Mouse (Mus musculus) neural tube, embryonic 11.5 days (tissue): ENCODE measurements around the gene Rin3. TPM values are rescaled to one million over a fixed set of nuclear protein-coding genes. Genes with fewer than 3 reads are reported as not detected.

Experiments
- ATAC-seq: fragments of 200-750 bp; cut with Nextera tagmentation; 2 replicates; pipeline ENCODE4 v1.8.0; 2017; ENCODE audit warnings: moderate number of reproducible peaks, mild to moderate bottlenecking, moderate TSS enrichment, moderate library complexity; ENCODE audit not compliant: insufficient read depth, low FRiP score, low TSS enrichment
- DNase-seq: peaks from one replicate; pipeline ENCODE4 v3.0.0-alpha.2; 2015; ENCODE audit warnings: low spot score
- H3K27ac ChIP-seq: fragments of 300-500 bp; sonication (generic); 2 replicates; pipeline ENCODE4 v1.5.1; 2014; ENCODE audit warnings: low read depth, mild to moderate bottlenecking, low read length
- H3K27me3 ChIP-seq: fragments of 300-500 bp; sonication (generic); 2 replicates; pipeline ENCODE4 v1.6.1; 2014; ENCODE audit warnings: mild to moderate bottlenecking, low read length, mixed read lengths; ENCODE audit not compliant: control insufficient read depth, insufficient read depth
- H3K36me3 ChIP-seq: fragments of 300-500 bp; sonication (generic); 2 replicates; pipeline ENCODE4 v1.6.1; 2014; ENCODE audit warnings: mild to moderate bottlenecking, low read length, moderate library complexity, mixed read lengths; ENCODE audit not compliant: control insufficient read depth, insufficient read depth
- H3K4me1 ChIP-seq: fragments of 300-500 bp; sonication (generic); 2 replicates; pipeline ENCODE4 v1.6.1; 2014; ENCODE audit warnings: low read length, mixed read lengths; ENCODE audit not compliant: control insufficient read depth, insufficient read depth
- H3K4me2 ChIP-seq: fragments of 300-500 bp; sonication (generic); 2 replicates; pipeline ENCODE4 v1.6.1; 2014; ENCODE audit warnings: low read depth, mild to moderate bottlenecking, moderate library complexity
- H3K4me3 ChIP-seq: fragments of 300-500 bp; sonication (generic); 2 replicates; pipeline ENCODE4 v1.5.1; 2014; ENCODE audit warnings: low read depth, low read length
- H3K9ac ChIP-seq: fragments of 300-500 bp; sonication (generic); 2 replicates; pipeline ENCODE4 v1.6.1; 2014; ENCODE audit warnings: mild to moderate bottlenecking, low read length
- H3K9me3 ChIP-seq: fragments of 300-500 bp; sonication (generic); 2 replicates; pipeline ENCODE4 v1.6.1; 2016; ENCODE audit warnings: low read length; ENCODE audit not compliant: control insufficient read depth
- WGBS: fragments of 180-500 bp; shearing (Covaris S2); extraction: QIAGEN DNeasy Blood & Tissue Kit; methylation state at CpG from one replicate; pipeline ENCODE4 v1.1.7; 2014; 5-methylcytosine and 5-hydroxymethylcytosine counted together
- polyA plus RNA-seq: library from polyadenylated mRNA; unstranded; fragments of >200 nt; fragmentation: Nextera tagmentation; extraction: Ambion mirVana; gene quantifications from 2 replicates; pipeline ENCODE4 v1.2.1, GENCODE M21; 2014

Rin3 gene
- polyA plus RNA-seq, 1 experiment from 2014 or later = 5.0 TPM

DNA sequence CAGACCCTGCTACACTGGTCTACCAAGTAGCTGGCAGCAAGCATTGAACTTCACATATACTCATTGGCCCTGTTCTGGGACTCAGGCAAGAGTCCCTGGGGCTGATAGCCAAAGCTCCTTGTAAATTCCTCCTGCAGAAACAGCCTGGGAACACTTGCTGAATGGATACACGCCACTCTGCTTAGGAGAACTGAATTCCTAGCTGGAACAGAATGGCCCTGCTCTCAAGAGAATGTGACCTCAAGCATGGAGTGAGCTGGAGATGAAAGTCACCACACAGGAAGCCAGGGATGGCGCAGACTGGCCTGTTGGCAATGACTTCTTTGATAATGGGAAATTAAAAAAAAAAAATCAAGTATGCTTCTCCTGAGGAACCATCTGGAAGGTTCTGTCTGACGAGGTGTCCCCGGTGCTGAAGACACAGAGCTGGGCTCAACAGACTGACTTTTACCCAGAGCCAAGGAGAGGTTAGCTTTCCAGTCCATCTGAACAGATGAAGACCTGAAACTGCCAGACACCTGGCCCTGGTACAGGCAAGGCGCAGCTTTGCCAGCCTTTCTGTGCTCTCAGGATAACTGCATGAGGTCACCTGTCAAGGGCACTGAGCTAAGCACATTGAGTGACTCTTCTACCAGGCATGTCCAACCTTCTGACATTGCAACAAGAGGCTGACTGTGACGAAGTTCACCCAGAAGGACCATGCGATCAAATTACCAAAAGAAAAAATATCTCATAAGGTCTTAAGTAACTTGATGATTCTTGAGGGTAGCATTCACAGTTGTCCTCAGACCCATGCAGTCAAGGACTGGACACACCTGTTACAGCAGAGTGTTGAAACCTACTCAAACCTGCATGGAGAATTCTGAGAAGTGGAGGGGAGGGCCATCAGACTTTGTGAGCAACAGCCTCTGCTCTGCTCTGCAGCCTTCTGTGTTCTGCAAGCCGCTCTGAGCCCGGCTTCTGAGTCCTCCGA, 78.6 kb downstream of the Rin3 start:
- H3K27ac ChIP-seq = no peak overlapping the region
- ATAC-seq (no peak), DNase-seq (no peak)
- H3K4me3 ChIP-seq = no peak overlapping the region
- H3K9me3 ChIP-seq = no peaks in the 10 kb centered on the region
- H3K4me2 ChIP-seq = no peak overlapping the region
- WGBS = 85% methylated on average over 10 of the region's 10 CpGs
- H3K9ac ChIP-seq = no peak overlapping the region
- H3K36me3 ChIP-seq = no peaks in the 10 kb centered on the region
- H3K27me3 ChIP-seq = no peaks in the 10 kb centered on the region
- H3K4me1 ChIP-seq = no peaks in the 10 kb centered on the region

DNA sequence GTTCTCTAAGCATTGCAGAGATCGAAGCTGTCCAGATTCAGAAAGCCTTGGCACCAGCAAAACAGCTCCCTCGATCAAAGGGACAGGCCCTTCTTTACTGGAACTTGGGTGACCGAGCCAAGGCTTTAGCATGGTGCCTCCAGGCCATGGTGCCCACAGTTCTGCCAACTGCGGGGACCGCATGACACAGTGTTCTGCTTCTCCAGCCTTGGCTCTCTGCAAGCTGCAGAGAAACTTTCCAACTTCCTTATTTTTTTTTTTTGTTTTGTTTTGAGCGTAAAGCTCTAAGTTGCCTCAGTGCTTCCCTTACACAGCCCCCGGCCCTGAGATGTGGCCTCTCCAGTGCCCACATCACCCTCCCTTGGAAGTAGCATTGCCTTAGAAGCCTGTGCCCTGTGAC, 82.2 kb downstream of the Rin3 start:
- Histone ChIP-seq H3K27ac (no peak overlapping the region), H3K4me2 (no peak overlapping the region), H3K4me3 (no peak overlapping the region), H3K27me3 (no peaks in the 10 kb centered on the region), H3K4me1 (no peaks in the 10 kb centered on the region), H3K36me3 (no peaks in the 10 kb centered on the region), H3K9ac (no peak overlapping the region), H3K9me3 (no peaks in the 10 kb centered on the region)
- ATAC-seq = no peak
- no peak for DNase-seq
- 96% methylated on average over 7 of the region's 7 CpGs for WGBS

DNA sequence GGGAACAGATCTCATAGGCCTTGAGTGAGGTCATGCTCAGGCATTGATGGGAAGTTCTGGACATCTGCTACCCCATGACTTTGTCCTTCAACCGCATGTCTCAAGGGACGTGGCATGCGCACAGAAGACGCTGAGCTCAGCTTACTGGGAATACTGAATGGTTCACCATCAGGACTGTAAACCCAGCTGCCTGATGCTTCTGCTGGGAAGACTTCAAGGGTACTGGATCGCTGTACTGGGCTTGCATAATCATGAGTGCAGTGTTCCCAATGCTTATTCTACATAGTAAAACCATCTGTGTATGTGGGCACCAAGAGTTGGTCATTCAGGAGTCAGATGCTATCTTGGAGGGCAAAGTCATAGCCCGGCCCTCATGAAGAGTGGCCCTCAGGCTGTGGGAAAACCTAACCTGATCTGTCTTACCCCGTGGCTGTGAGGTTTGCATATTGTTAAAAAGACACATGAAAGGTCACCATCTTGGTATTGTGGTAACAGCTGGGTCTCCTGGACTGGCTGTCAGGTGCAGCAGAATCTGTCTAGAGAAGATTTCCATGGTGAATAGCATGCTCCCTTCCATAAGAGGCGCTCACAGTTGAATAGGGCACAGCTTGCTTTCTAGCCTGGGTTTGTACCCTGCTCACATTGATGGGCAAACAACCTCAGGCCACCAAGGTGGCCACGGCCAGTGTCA, 83.4 kb downstream of the Rin3 start:
- Histone ChIP-seq H3K9ac (no peak overlapping the region), H3K4me1 (no peaks in the 10 kb centered on the region), H3K27me3 (no peaks in the 10 kb centered on the region), H3K36me3 (no peaks in the 10 kb centered on the region), H3K27ac (no peak overlapping the region), H3K9me3 (no peaks in the 10 kb centered on the region), H3K4me2 (no peak overlapping the region), H3K4me3 (no peak overlapping the region)
- DNase-seq (no peak), ATAC-seq (no peak)
- WGBS = 88% methylated on average over 9 of the region's 9 CpGs

DNA sequence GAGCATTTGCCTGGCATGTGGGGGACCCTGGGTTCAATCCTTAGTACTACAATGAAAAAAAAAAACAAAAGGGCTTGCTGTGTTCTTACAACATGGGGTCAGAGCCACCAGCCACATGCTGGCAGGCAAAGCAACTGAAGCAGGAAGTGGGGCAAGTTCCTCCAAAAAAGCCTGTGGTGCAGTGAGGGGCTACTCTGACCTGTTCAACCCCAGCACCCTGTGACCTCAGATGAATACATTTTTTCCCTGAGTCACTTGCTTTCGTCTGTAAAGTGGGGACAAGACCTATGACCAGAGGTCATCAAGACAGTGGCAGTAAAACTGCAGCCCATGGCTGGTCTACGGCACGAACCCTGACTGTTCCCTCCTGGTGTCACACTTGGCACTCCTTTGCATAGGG, 84.2 kb downstream of the Rin3 start:
- H3K9ac ChIP-seq = no peak overlapping the region
- 68% methylated on average over 3 of the region's 3 CpGs for WGBS
- H3K9me3 ChIP-seq = no peaks in the 10 kb centered on the region

DNA sequence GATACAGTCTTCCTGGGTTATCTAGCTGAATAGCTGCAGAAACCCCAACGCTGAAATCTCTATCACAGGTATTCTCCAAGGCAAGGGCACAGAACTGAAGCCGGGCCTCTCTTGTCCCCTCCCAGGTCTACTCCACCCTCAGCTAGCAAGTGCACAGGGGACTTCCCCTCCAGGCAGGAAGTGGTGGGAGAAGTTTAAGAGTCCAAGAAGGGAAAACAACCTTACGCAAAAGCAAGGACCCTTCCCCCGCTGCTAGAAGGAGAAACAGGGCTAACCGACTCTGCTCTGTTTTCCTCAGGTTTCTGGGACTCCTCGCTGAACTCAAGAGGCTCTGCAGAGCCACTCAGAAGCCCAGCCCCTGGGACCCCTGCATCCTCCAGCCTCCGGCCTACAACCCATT, 85.2 kb downstream of the Rin3 start:
- WGBS = 80% methylated on average over 7 of the region's 7 CpGs
- no peak overlapping the region for H3K9ac ChIP-seq
- DNase-seq (no peak), ATAC-seq (no peak)
- H3K27me3 ChIP-seq = no peaks in the 10 kb centered on the region
- H3K4me3 ChIP-seq = no peak overlapping the region
- H3K36me3 ChIP-seq = no peaks in the 10 kb centered on the region
- no peaks in the 10 kb centered on the region for H3K4me1 ChIP-seq
- H3K27ac ChIP-seq = no peak overlapping the region
- H3K9me3 ChIP-seq = no peaks in the 10 kb centered on the region
- H3K4me2 ChIP-seq = no peak overlapping the region

More for the DNA sequence above, 84.2 kb downstream of the Rin3 start:
- no peaks in the 10 kb centered on the region for H3K27me3 ChIP-seq
- H3K4me1 ChIP-seq = no peaks in the 10 kb centered on the region
- no peak overlapping the region for H3K4me2 ChIP-seq
- H3K4me3 ChIP-seq = no peak overlapping the region
- H3K36me3 ChIP-seq = no peaks in the 10 kb centered on the region
- DNase-seq (no peak), ATAC-seq (no peak)
- H3K27ac ChIP-seq = no peak overlapping the region

DNA sequence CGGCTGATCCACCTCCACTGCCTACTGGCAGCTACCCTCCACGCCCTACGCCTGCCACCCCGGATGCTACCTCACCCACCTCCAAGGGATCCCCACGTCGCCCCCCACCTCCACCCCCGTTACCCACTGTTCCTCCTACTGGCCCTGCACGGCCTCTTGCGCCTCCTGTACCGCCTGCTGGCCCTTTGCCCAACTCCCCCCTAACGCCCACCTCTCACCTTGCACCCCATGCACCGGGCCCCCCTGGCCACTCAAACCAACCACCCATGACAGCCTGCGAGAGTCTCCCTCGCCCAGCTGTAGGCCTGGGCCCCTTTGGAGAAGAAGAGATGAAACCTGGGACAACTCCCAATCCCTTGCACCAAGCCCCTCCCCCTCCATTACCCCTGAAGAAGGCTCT, 85.7 kb downstream of the Rin3 start:
- WGBS = 82% methylated on average over 14 of the region's 14 CpGs

DNA sequence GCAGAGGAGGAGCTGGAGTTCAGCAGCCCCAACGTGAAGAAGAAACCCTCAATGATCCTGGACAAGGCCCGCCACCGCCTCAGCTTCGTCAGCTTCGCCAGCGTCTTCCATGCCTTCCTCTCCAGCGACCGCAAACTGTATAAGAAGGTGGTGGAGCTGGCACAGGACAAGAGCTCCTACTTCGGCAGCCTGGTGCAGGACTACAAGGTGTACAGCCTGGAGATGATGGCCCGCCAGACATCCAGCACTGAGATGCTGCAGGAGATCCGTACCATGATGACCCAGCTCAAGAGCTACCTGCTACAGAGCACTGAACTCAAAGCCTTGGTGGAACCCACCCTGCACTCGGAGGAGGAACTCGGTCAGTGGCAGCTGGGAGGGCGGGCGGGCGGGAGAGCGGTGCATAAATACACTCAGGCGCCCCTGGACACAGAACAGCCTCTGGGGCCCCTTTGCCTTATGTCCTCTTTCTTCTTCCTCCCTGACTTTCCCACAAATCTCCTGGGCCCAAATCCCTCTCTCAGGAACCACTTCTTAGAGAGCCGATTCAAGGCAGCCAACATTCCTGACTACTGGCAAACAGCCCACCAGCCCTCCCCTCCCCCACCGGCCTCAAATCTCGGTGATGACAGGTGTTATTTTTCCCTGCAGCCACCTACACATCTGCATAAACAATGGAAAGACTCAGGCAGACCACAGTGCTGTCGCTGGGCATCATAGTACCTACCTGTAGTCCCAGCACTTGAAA, 86.8 kb downstream of the Rin3 start:
- Histone ChIP-seq H3K36me3 (no peaks in the 10 kb centered on the region), H3K27ac (no peak overlapping the region), H3K27me3 (no peaks in the 10 kb centered on the region), H3K4me1 (no peaks in the 10 kb centered on the region), H3K9ac (no peak overlapping the region), H3K4me3 (no peak overlapping the region), H3K9me3 (no peaks in the 10 kb centered on the region), H3K4me2 (no peak overlapping the region)
- ATAC-seq = no peak
- DNase-seq = no peak
- WGBS = 83% methylated on average over 21 of the region's 22 CpGs

More for the DNA sequence above, 85.7 kb downstream of the Rin3 start:
- H3K9me3 ChIP-seq = no peaks in the 10 kb centered on the region
- H3K9ac ChIP-seq = no peak overlapping the region
- H3K4me3 ChIP-seq = no peak overlapping the region
- no peaks in the 10 kb centered on the region for H3K4me1 ChIP-seq
- H3K4me2 ChIP-seq = no peak overlapping the region
- DNase-seq (no peak), ATAC-seq (no peak)
- H3K27ac ChIP-seq = no peak overlapping the region
- no peaks in the 10 kb centered on the region for H3K36me3 ChIP-seq
- no peaks in the 10 kb centered on the region for H3K27me3 ChIP-seq

DNA sequence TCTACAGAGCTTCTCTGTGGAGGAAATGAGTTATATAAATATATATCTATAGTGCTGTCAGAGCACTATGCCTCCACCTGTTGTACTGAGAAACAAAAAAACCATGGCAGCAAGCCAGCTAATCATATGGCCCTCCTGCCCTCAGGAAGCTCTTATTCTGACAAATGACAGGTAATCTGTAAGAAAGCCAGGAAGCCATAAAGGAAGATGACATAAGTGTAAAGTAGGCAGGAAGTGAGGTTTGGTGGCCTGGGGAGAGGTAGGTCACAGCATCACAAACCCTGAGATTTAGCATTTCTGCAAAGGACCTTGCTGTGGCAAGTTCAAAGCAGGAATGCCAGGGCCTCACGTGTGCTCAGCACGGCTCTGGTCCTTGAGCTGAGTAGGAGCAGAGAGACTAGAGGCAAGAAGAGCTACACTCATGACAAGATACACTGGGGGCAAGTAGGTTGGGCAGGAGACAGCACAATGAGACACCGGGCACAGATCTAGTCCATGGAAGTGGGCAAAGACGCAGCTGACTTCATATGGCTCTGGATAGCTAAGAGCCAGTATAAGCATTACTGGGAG, 88.2 kb downstream of the Rin3 start:
- Histone ChIP-seq H3K4me3 (no peak overlapping the region), H3K4me1 (no peaks in the 10 kb centered on the region), H3K36me3 (no peaks in the 10 kb centered on the region), H3K9ac (no peak overlapping the region), H3K9me3 (no peaks in the 10 kb centered on the region), H3K27me3 (no peaks in the 10 kb centered on the region), H3K27ac (no peak overlapping the region), H3K4me2 (no peak overlapping the region)
- 80% methylated on average over 4 of the region's 4 CpGs for WGBS
- DNase-seq (no peak), ATAC-seq (no peak)
